Mouse (Mus musculus): ENCODE data around the gene Hlcs. TPM values are rescaled to one million over a fixed set of nuclear protein-coding genes. Genes with fewer than 3 reads are reported as not detected.

Gene Hlcs
- polyA plus RNA-seq (2017; shearing (Covaris generic)) = 16.3 TPM

DNA sequence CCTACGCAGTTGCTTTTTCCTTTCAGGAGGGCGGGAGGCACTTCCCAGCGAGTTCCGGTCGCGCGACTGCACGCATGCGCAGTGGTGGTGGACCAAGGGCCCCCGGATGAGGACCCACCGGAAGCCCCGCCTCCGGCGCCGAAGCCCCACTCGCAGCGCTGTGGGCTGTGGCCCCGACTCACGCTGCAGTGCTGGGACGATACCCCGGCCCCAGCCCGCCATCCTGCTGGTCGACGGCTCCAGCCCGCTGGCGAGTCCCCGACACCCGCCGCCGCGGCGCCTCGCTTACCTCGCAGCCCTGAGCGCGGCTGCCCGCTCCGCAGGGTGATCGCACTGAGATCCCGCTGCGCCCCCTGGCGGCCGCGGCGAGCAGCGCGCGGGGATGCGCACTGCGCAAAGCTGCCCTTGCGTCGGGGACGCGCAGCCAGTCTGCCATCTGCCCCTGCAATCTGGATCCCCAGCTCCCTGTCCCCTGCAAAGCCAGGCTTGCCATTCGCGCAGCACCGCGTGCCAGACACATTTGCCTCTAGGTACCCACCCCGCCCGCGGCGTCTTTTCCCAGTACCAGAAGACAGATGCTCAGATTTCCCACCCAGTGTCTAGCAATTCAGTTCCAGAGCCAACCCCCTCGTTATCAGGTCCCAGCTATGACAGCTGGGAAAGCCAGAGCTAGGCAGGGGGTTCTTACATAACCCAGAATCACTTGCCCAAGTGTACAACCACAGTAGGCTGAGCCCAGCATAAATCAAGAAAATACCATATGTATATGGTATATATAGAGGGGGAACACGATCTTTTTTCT lies at the start of gene Hlcs:
Hlcs (minus strand) TSS at position 343 of the 802 bp plus-strand sequence.

DNA sequence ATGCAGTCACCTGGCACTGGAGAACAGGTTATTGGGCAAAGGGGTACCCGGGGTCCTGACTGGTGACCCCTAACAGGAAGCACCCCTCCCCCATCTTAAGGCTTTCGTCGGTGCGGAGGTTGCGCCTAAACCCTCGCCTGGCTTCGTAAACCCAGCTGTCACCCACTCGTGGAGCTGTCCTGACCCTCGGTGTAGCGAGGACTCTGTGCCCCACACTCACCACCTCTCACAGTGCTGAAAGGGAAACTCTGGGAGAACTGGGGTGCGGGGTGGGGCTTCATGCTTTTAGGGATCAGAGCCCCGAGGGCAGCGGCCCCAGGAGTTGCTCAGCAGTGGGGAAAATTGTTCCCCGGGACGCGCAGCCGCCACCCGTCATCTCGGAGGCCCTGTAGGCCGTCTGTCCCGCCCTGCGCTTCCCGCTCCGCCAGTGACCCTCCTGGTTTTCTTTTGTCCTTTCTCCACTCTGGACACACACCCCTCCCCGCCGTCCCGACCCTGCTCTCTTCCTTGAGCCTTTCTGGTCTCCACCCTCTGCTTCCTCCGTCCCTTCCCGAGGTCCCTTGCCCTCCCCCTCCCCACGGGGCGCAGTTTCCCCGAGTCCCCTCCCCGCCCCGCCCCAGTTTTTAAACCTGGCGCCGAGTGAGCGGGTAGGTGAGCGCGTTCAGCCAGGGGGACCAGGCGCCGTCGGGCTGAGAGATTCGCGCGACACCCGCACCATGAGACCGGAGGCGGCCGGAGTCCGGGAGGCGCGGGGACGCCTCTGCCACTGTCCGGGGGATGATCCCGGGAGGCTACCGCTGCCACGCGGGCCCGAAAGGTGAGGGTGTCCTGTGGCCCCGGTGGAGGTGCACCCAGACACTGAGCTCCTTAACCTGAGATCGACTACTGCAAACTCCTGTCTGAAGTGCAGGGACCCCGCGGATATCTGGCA lies 14.7 kb upstream of the Hlcs start, which contains the start of gene Ripply3:
Ripply3 (plus strand) TSS at position 640 of the 931 bp plus-strand sequence.

DNA sequence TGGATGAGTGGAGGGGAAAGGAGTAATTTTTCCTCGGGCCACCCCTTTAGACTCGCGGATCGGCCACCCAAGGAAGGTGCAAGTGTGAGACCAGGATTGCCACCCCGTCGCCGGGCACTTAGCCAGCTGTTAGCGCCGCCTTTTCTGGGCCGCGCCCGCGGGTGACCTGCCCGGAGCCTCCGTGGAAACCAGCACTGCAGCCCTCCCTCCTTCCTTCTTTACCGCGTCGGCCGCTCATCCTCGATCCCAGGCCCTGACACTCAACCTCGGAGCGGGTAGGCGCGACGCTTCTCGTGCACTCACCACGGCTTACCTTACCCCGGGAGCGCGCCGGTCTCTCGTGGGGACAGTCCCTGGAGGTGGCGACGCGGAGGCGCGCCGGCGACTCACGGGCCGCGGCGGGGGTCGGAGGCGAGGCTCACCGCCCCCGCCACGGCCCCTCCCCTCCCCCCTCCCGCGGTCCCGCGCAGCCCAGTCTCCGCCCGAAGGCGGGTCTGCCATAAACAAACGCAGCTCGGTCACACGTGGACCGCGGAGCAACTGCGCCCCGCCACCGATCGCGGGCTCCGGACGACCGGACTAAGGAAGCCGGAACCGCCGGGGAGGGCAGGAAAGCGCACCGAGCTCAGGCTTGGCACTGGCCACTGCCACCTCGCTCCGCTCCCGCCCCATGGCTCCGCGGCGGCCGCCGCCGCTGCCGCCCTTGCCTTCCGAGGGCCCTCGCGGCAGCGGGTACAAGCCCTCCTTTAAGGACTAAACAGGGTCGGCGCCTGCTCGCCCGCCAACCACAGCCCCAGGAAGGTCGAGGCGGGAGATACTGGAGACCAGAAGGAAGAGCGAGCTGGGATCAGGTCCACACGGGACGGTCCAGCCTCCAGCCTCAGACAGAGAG lies 228.4 kb downstream of the Hlcs start, which contains the start of gene Sim2:
Sim2 (plus strand) TSS at position 221 of the 892 bp plus-strand sequence.

Other genes with a start within 250 kb of the Hlcs start
- gene Sim2, start 228.6 kb downstream of the Hlcs start, polyA plus RNA-seq (2017; shearing (Covaris generic)) = 0.28 TPM
- not detected for gene Ripply3, start 14.8 kb upstream of the Hlcs start, polyA plus RNA-seq (2017; shearing (Covaris generic))
- 36.6 TPM for gene Ttc3, start 57.0 kb upstream of the Hlcs start, polyA plus RNA-seq (2017; shearing (Covaris generic))
- gene Pigp, start 58.3 kb upstream of the Hlcs start, polyA plus RNA-seq (2017; shearing (Covaris generic)) = 57.2 TPM
- gene Vps26c, start 213.3 kb upstream of the Hlcs start, polyA plus RNA-seq (2017; shearing (Covaris generic)) = 24.0 TPM

All from effector memory CD4-positive, alpha-beta T cell, adult 7 months (primary cell).